Mouse (Mus musculus): Measurements from ENCODE around the gene Rad9b. TPM values are rescaled to one million over a fixed set of nuclear protein-coding genes. Genes with fewer than 3 reads are reported as not detected.

The Rad9b gene
- polyA plus RNA-seq, 1 experiment: 6.9 TPM

DNA sequence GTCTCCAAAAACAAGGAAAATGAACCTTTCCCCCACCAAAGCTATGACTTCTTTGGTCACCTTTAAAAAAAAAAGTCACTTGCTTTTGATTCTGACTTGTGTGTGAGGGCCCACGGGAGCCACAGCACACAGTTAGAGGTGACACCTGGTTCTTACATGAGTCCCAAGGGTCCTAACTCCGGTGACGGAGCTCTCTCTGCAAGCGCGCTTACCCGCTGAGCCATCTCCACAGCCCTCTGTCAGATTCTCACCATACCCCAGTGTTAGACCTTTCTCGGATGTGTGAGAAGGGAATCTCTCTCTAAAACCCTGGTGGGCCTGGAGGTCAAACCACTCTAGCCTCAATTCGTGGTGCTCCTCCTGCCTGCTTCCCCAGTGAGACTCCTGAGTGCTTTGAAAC lies 43.5 kb upstream of the Rad9b start:
- Histone ChIP-seq H3K4me3 (replicated peaks; ENCODE audit: insufficient read depth, low read depth, low read length) (no peak overlapping the region), H3K27ac (ENCODE audit: insufficient read depth, low read length) (no peak overlapping the region), H3K27me3 (ENCODE audit: control insufficient read depth, insufficient read depth, low read length) (no peaks in the 10 kb centered on the region), H3K4me1 (ENCODE audit: control insufficient read depth, insufficient read depth, low read length) (peaks cover 17% of the 10 kb centered on the region; the same call in 1 of the 2 replicates)
- TF ChIP-seq CTCF (IDR thresholded peaks at IDR 0.05; ENCODE audit: borderline replicate concordance, insufficient read depth, low read depth, low read length): no peak
- TF ChIP-seq POLR2A (IDR thresholded peaks at IDR 0.05; ENCODE audit: borderline replicate concordance, insufficient read depth, low read length): no peak
- no peak for DNase-seq
- WGBS: 86% methylated on average over 8 of the region's 8 CpGs

DNA sequence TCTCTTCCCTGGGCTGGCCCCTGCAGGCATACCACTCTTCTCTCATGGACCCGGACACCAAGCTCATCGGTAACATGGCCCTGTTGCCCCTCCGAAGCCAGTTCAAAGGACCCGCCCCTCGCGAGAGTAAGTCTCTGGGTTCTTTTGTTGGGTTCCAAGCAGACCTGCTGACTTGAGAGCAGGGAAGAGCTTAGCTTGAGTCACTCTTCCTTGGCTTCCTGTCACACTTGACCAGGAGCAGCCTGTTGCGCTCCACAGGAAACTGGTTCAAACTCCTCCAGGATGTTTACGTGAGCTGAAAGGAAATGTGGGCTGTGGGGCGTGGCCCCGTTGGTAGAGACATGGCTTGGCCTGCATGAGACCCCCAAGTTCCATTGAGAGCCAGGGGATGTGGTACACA lies 42.8 kb upstream of the Rad9b start:
- no peak for DNase-seq
- Histone ChIP-seq H3K27ac (ENCODE audit: insufficient read depth, low read length) (no peak overlapping the region), H3K4me1 (ENCODE audit: control insufficient read depth, insufficient read depth, low read length) (peaks cover 13% of the 10 kb centered on the region; the same call in 1 of the 2 replicates), H3K4me3 (replicated peaks; ENCODE audit: insufficient read depth, low read depth, low read length) (no peak overlapping the region), H3K27me3 (ENCODE audit: control insufficient read depth, insufficient read depth, low read length) (no peaks in the 10 kb centered on the region)
- no peak for TF ChIP-seq POLR2A (IDR thresholded peaks at IDR 0.05; ENCODE audit: borderline replicate concordance, insufficient read depth, low read length)
- no peak for TF ChIP-seq CTCF (IDR thresholded peaks at IDR 0.05; ENCODE audit: borderline replicate concordance, insufficient read depth, low read depth, low read length)
- WGBS: 83% methylated on average over 10 of the region's 10 CpGs

DNA sequence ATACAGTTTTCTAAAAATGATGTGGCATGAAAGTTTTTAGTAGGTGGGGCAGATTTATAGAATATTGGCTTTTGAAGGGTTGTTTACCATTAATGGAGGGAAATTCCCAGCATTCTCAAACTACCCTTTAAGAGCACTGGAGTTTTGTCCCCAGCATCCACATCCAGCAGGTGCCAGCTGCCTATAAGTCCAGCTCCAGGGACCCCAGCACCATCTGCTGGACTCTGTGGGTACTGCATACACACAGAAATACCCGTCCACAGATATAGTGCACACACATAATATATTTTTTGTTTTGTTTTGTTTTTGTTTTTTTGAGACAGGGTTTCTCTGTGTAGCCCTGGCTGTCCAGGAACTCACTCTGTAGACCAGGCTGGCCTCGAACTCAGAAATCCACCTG lies 39.9 kb upstream of the Rad9b start:
- peak; percentile 77 for TF ChIP-seq CTCF (IDR thresholded peaks at IDR 0.05; ENCODE audit: borderline replicate concordance, insufficient read depth, low read depth, low read length)
- TF ChIP-seq POLR2A (IDR thresholded peaks at IDR 0.05; ENCODE audit: borderline replicate concordance, insufficient read depth, low read length): no peak
- peaks cover 10% of the 10 kb centered on the region; the same call in 1 of the 2 replicates for H3K4me1 ChIP-seq (ENCODE audit: control insufficient read depth, insufficient read depth, low read length)
- H3K27ac ChIP-seq (ENCODE audit: insufficient read depth, low read length): no peak overlapping the region
- H3K4me3 ChIP-seq (replicated peaks; ENCODE audit: insufficient read depth, low read depth, low read length): no peak overlapping the region
- no peaks in the 10 kb centered on the region for H3K27me3 ChIP-seq (ENCODE audit: control insufficient read depth, insufficient read depth, low read length)
- 33% methylated on average over 2 of the region's 2 CpGs for WGBS
- peak; percentile 61 to 73 for DNase-seq

DNA sequence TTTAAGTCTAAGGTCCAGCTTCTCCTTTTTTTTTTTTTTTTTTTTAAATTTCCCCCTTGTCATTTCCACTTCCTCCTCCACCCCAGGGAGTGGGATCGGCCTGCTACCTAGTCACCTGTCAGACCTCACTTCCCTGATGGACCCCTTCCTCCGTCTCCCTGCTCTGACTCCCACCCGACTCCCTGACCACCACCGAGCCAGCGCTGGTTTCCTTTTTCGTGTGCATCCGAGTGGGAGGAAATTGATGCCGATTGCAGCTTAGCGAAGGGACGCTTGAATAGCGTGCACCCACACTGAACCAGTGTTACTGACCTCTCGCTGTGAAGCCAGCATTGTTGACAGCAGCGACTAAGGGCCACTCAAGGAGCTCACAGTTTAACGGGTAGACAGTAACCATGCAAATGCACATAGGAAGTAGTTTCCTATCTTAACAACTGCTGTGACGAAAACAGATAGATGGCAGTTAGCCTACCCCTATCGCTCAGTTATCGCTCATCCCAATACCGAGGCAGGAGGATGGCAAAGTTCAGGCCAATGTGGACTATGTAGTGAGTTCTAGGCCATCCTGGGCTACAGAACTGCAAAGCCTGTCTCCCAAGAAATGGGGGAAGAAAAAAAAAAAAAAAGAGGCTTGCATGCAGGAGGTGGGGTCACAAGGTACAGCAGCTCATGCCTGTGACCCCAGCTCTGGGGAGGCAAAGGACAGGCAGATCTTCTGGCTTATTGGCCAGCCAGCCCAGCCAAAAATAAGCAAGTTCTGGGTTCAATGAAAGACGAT lies 38.4 kb upstream of the Rad9b start:
- TF ChIP-seq POLR2A (IDR thresholded peaks at IDR 0.05; ENCODE audit: borderline replicate concordance, insufficient read depth, low read length) (no peak), CTCF (IDR thresholded peaks at IDR 0.05; ENCODE audit: borderline replicate concordance, insufficient read depth, low read depth, low read length) (no peak)
- DNase-seq: peak in 1 of 2 experiments; percentile 48
- Histone ChIP-seq H3K4me1 (ENCODE audit: control insufficient read depth, insufficient read depth, low read length) (peaks cover 10% of the 10 kb centered on the region; the same call in 1 of the 2 replicates), H3K27ac (ENCODE audit: insufficient read depth, low read length) (no peak overlapping the region), H3K4me3 (replicated peaks; ENCODE audit: insufficient read depth, low read depth, low read length) (peak overlapping the region; percentile 94), H3K27me3 (ENCODE audit: control insufficient read depth, insufficient read depth, low read length) (no peaks in the 10 kb centered on the region)
- WGBS: 6% methylated on average over 19 of the region's 19 CpGs

DNA sequence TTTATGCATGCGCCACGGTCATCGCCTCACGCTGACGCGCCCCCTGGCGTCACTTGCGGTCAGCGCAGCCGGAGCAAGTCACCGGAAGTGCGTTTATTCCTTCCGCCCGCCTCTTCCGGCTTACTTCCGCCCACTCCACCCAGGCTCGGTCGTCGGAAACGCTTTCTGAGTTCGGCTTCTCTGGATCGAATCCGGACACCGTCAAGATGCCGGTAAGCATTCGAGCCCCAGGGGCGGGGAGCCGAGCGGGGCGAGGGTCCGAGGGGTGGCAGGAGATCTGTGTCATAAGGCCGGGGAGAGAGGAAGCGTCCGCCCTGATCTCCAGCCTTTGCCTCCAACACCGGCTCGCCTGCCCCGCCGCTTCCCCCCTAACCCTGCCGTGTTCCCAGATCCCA lies 37.8 kb upstream of the Rad9b start, which contains the start of gene Arpc3:
Gene Arpc3 (plus strand): TSS at position 93 of the 395 bp plus-strand sequence.
- under 1% methylated on average over 39 of the region's 39 CpGs for WGBS
- Histone ChIP-seq H3K27me3 (ENCODE audit: control insufficient read depth, insufficient read depth, low read length) (no peaks in the 10 kb centered on the region), H3K4me1 (ENCODE audit: control insufficient read depth, insufficient read depth, low read length) (peaks cover 10% of the 10 kb centered on the region; the same call in 1 of the 2 replicates), H3K27ac (ENCODE audit: insufficient read depth, low read length) (no peak within 1 kb of the TSS), H3K4me3 (replicated peaks; ENCODE audit: insufficient read depth, low read depth, low read length) (peak within 1 kb of the TSS; percentile 94)
- DNase-seq: peak; percentile 91 to 94
- peak; percentile 74; the same call in 1 of the 2 replicates for TF ChIP-seq POLR2A (IDR thresholded peaks at IDR 0.05; ENCODE audit: borderline replicate concordance, insufficient read depth, low read length)
- TF ChIP-seq CTCF (IDR thresholded peaks at IDR 0.05; ENCODE audit: borderline replicate concordance, insufficient read depth, low read depth, low read length): peak; percentile 90

DNA sequence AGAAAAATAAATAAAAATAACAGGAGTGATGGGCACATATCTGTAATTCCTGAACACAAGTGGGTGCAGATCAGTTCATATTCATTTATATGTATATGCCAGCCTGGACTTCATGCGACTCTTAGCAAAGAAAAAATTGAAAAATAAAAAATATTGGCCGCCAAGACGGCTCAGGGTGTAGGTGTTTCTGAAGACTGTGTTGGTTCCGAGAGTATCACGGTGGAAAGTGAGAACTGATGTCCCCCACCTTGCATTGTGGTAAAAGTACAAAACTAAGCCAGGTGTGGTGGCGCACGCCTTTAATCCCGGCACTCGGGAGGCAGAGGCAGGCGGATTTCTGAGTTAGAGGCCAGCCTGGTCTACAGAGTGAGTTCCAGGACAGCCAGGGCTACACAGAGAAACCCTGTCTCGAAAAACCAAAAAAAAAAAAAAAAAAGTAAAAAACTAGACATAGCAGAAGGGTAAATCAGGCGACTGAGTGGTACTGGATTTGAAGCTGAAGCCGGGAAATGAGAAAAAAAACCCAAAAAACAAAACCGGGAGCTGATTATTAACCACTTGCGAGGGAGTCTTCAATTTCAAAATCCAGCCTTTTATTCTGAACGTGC lies 37.2 kb upstream of the Rad9b start:
- 47% methylated on average over 16 of the region's 16 CpGs for WGBS
- no peak for DNase-seq
- peaks cover 10% of the 10 kb centered on the region; the same call in 1 of the 2 replicates for H3K4me1 ChIP-seq (ENCODE audit: control insufficient read depth, insufficient read depth, low read length)
- no peak for TF ChIP-seq POLR2A (IDR thresholded peaks at IDR 0.05; ENCODE audit: borderline replicate concordance, insufficient read depth, low read length)
- no peak for TF ChIP-seq CTCF (IDR thresholded peaks at IDR 0.05; ENCODE audit: borderline replicate concordance, insufficient read depth, low read depth, low read length)
- H3K27ac ChIP-seq (ENCODE audit: insufficient read depth, low read length): no peak overlapping the region
- H3K27me3 ChIP-seq (ENCODE audit: control insufficient read depth, insufficient read depth, low read length): no peaks in the 10 kb centered on the region
- no peak overlapping the region for H3K4me3 ChIP-seq (replicated peaks; ENCODE audit: insufficient read depth, low read depth, low read length)

DNA sequence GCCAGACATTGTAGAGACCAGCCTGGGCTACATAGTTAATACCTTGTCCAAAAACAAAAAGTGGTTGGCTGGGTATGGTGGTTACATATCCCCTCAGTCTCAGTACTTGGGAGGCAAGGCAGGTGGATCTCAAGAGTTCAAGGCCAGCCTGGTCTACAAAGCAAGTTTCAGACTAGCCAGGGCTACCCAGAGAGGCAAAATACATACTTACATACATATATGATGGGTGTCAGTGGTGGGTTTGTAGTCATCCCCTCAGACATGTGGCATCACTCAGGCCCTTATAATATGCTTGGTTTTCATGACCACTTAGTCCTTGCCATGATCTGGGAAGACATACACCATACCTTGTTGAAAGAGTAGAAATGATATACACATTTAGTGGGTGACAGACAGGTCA lies 36.6 kb upstream of the Rad9b start:
- no peak for TF ChIP-seq POLR2A (IDR thresholded peaks at IDR 0.05; ENCODE audit: borderline replicate concordance, insufficient read depth, low read length)
- TF ChIP-seq CTCF (IDR thresholded peaks at IDR 0.05; ENCODE audit: borderline replicate concordance, insufficient read depth, low read depth, low read length): no peak
- Histone ChIP-seq H3K27me3 (ENCODE audit: control insufficient read depth, insufficient read depth, low read length) (no peaks in the 10 kb centered on the region), H3K27ac (ENCODE audit: insufficient read depth, low read length) (no peak overlapping the region), H3K4me3 (replicated peaks; ENCODE audit: insufficient read depth, low read depth, low read length) (no peak overlapping the region), H3K4me1 (ENCODE audit: control insufficient read depth, insufficient read depth, low read length) (peaks cover 10% of the 10 kb centered on the region; the same call in 1 of the 2 replicates)
- DNase-seq: no peak

Data from cerebellum, adult 2 months (tissue).